Mouse (Mus musculus): ENCODE results near the gene Alg12. TPM values are rescaled to one million over a fixed set of nuclear protein-coding genes. Genes with fewer than 3 reads are reported as not detected.
"Not testable (repeated sequence)": the region's sequence is repeated elsewhere in the genome, so short reads cannot be mapped to it uniquely, and the experiment has no call there.

Gene Alg12
- polyA plus RNA-seq, 1 experiment, result 6.3 TPM

DNA sequence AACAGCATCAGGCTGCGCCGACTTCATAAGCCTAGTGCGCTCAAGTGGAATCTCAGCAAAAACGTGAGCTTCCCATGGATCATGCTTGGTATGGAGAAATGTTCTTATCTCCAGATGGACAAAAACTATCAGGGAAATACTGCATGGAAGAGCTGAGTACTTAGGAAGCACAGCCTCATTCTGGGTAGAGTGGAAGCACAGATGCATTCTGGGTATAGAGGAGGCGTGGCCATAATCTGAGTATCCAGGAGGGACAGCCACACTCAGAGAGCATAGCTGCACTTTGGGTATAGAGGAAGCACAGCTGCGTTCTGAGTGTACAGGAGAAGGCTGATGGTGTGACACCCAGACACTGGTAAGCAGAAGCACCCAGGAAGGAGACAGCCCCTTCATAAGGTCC, 16.8 kb downstream of the Alg12 start:
- H3K4me1 ChIP-seq (ENCODE audit: control insufficient read depth, insufficient read depth, low read length), result no peaks in the 10 kb centered on the region
- 87% methylated on average over 6 of the region's 6 CpGs for WGBS
- H3K4me3 ChIP-seq (replicated peaks; ENCODE audit: control insufficient read depth, low read depth, low read length), result no peak overlapping the region
- TF ChIP-seq CTCF (IDR thresholded peaks at IDR 0.05; ENCODE audit: control insufficient read depth, insufficient read depth, low read length) (no peak), POLR2A (IDR thresholded peaks at IDR 0.05; ENCODE audit: borderline replicate concordance, control insufficient read depth, low read depth, low read length) (no peak)
- no peak overlapping the region for H3K27ac ChIP-seq (ENCODE audit: control insufficient read depth, insufficient read depth, low read depth, low read length, poor library complexity)

DNA sequence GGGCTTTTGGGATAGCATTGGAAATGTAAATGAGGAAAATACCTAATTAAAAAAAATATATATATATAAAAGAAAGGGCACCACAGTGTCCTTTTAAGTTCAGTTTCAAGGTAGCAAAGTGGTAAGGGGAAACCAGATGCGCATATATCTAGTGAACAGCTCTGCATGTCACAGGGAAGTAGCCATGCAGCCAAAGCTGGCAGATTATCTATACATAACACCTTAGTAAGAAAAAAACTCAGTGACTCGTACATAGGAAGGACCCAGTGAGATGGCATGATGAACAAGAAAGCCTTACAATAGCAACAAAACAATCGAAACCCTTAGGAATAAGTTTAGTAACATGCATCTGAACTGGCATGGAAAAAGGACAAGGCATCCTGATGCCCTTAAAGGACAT, 17.2 kb downstream of the Alg12 start:
- TF ChIP-seq POLR2A (IDR thresholded peaks at IDR 0.05; ENCODE audit: borderline replicate concordance, control insufficient read depth, low read depth, low read length) (no peak), CTCF (IDR thresholded peaks at IDR 0.05; ENCODE audit: control insufficient read depth, insufficient read depth, low read length) (no peak)
- Histone ChIP-seq H3K4me1 (ENCODE audit: control insufficient read depth, insufficient read depth, low read length) (no peaks in the 10 kb centered on the region), H3K4me3 (replicated peaks; ENCODE audit: control insufficient read depth, low read depth, low read length) (no peak overlapping the region), H3K27ac (ENCODE audit: control insufficient read depth, insufficient read depth, low read depth, low read length, poor library complexity) (no peak overlapping the region)
- WGBS, result 74% methylated on average over 3 of the region's 3 CpGs

DNA sequence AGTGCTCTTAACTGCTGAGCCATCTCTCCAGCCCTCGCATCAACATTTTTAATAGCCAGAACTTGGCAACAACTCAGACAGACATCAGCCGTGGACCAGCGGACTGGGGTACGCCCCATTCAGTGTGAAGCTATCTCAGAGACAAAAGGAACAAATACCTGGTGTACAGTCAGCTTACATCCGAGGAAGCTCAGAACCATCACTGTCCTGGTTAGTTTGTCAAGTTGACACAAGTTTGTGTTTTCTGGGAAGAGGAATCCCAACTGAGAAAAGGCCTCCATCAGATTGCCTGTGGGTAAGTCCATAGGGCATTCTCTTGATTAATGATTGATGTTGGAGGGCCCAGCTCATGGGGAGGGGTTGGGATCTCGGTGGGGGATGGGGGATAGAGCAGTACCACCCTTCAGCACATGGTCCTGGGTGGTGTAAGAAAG, 18.2 kb downstream of the Alg12 start:
- no peak for TF ChIP-seq CTCF (IDR thresholded peaks at IDR 0.05; ENCODE audit: control insufficient read depth, insufficient read depth, low read length)
- no peak for TF ChIP-seq POLR2A (IDR thresholded peaks at IDR 0.05; ENCODE audit: borderline replicate concordance, control insufficient read depth, low read depth, low read length)
- Histone ChIP-seq H3K27ac (ENCODE audit: control insufficient read depth, insufficient read depth, low read depth, low read length, poor library complexity) (no peak overlapping the region), H3K4me1 (ENCODE audit: control insufficient read depth, insufficient read depth, low read length) (no peaks in the 10 kb centered on the region), H3K4me3 (replicated peaks; ENCODE audit: control insufficient read depth, low read depth, low read length) (no peak overlapping the region)
- WGBS, result 76% methylated on average over 6 of the region's 6 CpGs

DNA sequence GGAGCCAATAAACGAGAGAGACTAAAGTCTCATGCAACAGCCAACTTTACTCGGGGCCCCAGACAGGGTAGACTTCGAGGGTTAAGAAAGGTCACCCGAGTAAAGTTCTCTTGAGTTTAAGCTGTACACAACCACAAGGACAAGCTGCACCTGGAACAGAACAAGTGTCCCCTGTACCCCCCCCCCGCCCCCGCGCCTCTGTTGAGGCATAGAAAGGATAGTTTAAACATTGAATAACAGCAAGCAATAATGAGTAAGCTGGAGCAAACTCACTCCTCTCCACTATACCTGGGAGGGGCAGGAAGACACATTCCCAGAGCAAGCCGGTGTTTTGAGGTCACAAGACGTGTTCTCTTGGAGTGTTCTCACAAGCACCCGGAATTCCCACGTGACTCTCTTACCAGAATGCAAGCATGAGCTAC, 19.2 kb downstream of the Alg12 start:
- Histone ChIP-seq H3K4me1 (ENCODE audit: control insufficient read depth, insufficient read depth, low read length) (no peaks in the 10 kb centered on the region), H3K27ac (ENCODE audit: control insufficient read depth, insufficient read depth, low read depth, low read length, poor library complexity) (no peak overlapping the region), H3K4me3 (replicated peaks; ENCODE audit: control insufficient read depth, low read depth, low read length) (no peak overlapping the region)
- 78% methylated on average over 11 of the region's 11 CpGs for WGBS
- TF ChIP-seq POLR2A (IDR thresholded peaks at IDR 0.05; ENCODE audit: borderline replicate concordance, control insufficient read depth, low read depth, low read length) (no peak), CTCF (IDR thresholded peaks at IDR 0.05; ENCODE audit: control insufficient read depth, insufficient read depth, low read length) (no peak)

DNA sequence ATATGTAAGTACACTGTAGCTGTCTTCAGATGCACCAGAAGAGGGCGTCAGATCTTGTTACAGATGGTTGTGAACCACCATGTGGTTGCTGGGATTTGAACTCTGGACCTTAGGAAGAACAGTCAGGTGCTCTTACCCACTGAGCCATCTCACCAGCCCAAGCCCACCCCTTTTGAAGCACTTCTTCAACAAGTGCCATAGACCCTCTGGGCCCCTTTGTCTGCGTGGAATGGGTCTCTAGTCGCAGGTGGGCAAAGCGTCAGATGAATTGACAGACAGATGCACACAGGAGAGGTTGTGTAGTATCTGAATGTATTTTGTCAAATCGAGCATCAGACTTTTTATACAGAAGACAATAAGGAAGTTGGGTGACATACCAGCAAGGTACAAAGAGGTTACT, 24.4 kb downstream of the Alg12 start:
- H3K4me1 ChIP-seq (ENCODE audit: control insufficient read depth, insufficient read depth, low read length); H3K27ac ChIP-seq (ENCODE audit: control insufficient read depth, insufficient read depth, low read depth, low read length, poor library complexity); H3K4me3 ChIP-seq (replicated peaks; ENCODE audit: control insufficient read depth, low read depth, low read length): not testable (repeated sequence)
- 83% methylated on average over 5 of the region's 5 CpGs for WGBS

DNA sequence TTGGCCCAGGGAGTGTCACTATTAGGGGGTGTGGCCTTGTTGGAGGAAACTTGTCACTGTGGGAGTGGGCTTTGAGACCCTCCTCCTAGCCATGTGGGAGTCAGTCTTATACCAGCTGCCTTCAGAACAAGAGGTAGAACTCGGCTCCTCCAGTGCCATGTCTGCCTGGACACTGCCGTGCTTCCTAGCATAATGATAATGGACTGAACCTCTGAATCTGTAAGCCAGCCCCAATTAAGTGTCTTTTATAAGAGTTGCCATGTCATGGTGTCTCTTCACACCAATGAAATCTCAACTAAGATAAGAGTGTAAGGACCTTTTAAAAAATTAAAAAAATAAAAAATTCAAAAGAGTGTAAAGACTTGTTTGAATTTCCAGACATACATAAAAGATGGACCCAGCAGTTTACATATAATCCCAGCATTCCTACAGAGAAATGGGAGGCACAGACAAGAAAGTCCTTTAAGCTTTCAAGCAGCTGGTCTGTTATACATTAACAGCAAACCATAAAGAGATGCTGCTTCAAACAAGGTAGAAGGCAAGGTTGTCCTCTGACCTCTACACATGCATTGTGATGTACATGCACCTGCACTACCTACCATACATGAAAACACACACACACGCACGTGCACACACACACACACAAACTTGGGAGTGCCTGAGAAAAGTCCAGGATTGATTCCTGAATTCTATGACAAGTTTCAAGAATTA, 26.8 kb downstream of the Alg12 start:
- H3K4me3 ChIP-seq (replicated peaks; ENCODE audit: control insufficient read depth, low read depth, low read length), result no peak overlapping the region
- WGBS, result 82% methylated on average over 4 of the region's 4 CpGs
- no peak for TF ChIP-seq CTCF (IDR thresholded peaks at IDR 0.05; ENCODE audit: control insufficient read depth, insufficient read depth, low read length)
- TF ChIP-seq POLR2A (IDR thresholded peaks at IDR 0.05; ENCODE audit: borderline replicate concordance, control insufficient read depth, low read depth, low read length), result no peak
- no peaks in the 10 kb centered on the region for H3K4me1 ChIP-seq (ENCODE audit: control insufficient read depth, insufficient read depth, low read length)
- H3K27ac ChIP-seq (ENCODE audit: control insufficient read depth, insufficient read depth, low read depth, low read length, poor library complexity), result no peak overlapping the region

DNA sequence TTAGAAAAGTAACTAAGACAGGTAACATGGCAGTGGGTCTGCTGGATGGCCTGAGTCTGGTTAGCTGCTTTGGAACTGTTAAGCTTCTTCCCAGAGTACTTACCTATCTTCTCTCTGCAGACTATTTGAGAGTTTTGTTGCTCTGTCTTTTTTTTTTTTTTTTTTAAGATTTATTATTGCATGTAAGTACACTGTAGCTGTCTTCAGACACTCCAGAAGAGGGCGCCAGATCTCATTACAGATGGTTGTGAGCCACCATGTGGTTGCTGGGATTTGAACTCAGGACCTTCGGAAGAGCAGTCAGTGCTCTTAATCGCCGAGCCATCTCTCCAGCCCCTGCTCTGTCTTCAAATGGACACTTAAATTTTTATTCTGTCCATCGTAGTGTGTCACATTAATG, 44.5 kb downstream of the Alg12 start:
- H3K4me3 ChIP-seq (replicated peaks; ENCODE audit: control insufficient read depth, low read depth, low read length); H3K4me1 ChIP-seq (ENCODE audit: control insufficient read depth, insufficient read depth, low read length); H3K27ac ChIP-seq (ENCODE audit: control insufficient read depth, insufficient read depth, low read depth, low read length, poor library complexity): not testable (repeated sequence)
- WGBS, result 82% methylated on average over 5 of the region's 5 CpGs

DNA sequence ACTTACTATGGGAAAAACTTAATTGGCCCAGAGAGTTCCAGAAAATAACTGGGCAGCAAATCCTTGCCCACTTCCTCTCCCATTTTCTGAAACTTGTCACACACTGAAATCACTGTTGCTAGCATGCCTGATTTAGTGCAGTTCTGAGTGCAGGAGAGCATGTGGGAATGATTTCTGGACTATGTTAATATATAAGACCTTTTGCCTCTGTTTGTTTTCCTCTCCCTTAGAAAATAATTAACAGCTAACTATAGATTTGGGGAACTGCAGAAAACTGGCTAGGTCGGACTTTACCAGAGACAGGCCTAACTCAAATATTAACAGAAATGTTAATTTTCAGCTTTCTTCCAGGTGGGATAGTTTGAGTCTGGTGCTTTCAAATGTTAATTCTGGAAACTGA, 50.6 kb downstream of the Alg12 start:
- Histone ChIP-seq H3K4me3 (replicated peaks; ENCODE audit: control insufficient read depth, low read depth, low read length) (no peak overlapping the region), H3K27ac (ENCODE audit: control insufficient read depth, insufficient read depth, low read depth, low read length, poor library complexity) (no peak overlapping the region), H3K4me1 (ENCODE audit: control insufficient read depth, insufficient read depth, low read length) (no peaks in the 10 kb centered on the region)
- TF ChIP-seq POLR2A (IDR thresholded peaks at IDR 0.05; ENCODE audit: borderline replicate concordance, control insufficient read depth, low read depth, low read length), result no peak
- 87% methylated on average over 1 of the region's 1 CpGs for WGBS

DNA sequence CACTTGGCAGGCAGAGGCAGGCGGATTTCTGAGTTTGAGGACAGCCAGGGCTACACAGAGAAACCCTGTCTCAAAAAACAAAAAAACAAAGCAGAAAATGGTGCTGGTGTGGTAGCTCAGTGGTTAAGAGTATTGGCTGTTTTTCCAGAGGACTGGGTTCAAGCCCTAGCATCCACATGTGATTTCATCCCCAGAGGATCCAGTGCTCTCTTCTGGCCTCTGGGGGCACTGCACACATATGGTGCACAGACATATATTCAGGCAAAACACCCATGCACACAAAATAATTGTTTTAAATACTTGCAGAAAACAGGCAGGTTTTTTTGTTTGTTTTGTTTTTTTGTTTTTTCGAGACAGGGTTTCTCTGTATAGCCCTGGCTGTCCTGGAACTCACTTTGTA, 53.0 kb downstream of the Alg12 start:
- H3K4me1 ChIP-seq (ENCODE audit: control insufficient read depth, insufficient read depth, low read length); H3K27ac ChIP-seq (ENCODE audit: control insufficient read depth, insufficient read depth, low read depth, low read length, poor library complexity); H3K4me3 ChIP-seq (replicated peaks; ENCODE audit: control insufficient read depth, low read depth, low read length): not testable (repeated sequence)
- TF ChIP-seq CTCF (IDR thresholded peaks at IDR 0.05; ENCODE audit: control insufficient read depth, insufficient read depth, low read length), result peak; percentile 45
- 86% methylated on average over 2 of the region's 2 CpGs for WGBS
